Mouse (Mus musculus) cerebellum, postnatal 4 days (tissue): ENCODE data around the gene Thoc6.

Source experiments
- DNase-seq, 2 experiments: peaks; one replicate each; pipeline ENCODE4 v3.0.0; 2022; ENCODE audit warnings: low spot score in 2 of 2, mixed read lengths in 1 of 2

Gene Thoc6

DNA sequence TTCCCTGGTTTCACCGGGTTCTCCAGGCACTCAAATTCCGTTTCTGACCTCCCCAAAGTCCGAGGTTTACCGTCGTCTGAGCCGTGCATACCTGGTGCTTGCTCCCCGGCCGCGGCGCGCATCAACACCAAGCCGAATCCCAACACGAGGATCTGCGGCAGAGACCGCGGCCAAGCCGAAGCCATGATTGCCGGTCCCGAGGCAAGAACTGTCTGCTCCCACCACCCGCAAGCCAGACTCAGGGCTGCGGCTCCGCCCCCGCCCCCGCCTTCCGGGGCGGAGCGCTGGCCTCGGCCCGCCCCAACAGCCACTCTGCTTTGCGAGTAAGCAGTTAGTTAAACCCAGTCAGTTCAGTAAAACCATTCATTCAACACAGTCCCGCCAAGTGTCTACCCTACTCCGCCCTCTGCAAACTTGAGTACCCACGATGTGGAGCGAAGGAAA, 3.6 kb upstream of the Thoc6 start, which contains the start of gene Tnfrsf12a:
Tnfrsf12a (minus strand) TSS at position 233 of the 444 bp plus-strand sequence.
- peak in 1 of 2 experiments; percentile 71 for DNase-seq

DNA sequence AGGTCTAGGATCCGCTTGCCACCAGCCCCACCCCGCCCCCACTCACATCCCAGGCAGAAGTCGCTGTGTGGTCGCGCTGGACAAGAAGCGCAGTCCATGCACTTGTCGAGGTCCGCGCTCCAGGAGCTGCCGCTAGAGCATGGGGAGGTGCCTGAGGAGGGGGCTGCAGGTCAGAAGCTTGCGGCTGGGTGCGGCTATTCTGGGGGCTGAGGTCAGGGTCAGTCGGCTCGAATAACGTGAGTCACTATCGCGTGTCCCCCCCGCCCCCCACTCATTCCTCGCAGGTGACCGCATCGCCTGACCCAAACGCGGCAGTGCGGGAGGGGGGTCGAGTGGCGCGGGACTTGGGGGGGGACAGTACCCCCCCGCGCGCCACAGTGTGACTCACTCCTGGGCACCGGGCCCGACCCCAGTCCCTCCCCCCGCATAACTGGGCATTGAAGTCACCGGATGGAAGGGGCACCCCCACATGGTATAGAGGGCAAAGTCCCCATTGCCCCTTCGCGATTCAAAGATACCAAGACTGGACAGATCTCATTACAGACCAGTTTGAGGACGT, 2.9 kb upstream of the Thoc6 start:
- no peak for DNase-seq

DNA sequence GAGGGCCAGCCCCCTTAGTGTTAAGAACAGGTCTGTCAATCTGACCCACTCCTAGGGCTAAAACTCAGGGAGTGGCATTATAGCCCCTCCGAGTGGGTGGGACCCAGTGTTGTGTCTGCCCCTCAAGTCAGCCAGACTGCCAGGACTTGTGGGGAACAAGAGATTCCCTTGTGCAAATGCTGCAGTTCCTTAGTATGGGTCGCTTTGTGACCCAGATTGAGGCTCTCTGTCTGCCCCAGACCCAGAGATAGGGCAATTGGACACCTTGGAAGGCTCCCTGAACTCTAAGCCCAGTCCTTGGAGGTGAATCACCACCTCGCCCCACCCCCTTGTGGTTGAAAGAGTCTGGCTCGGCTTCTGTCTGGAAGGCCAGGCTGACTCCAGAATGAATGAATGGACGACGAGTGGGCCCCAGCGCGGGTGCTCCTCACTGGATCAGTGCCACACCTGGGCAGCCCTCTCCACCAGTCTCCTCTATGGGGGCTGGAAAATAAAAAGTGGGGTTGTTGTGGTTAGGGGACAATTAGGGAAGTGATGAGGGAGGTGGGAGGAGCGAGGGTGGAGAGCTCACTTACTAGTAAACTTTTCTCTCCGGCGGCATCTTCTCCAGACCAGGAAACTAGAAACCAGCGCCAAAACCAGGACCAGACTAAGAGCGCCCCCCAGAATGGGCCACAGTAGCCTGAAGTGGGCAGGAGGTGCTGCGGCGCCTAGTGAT, 2.0 kb upstream of the Thoc6 start:
- no peak for DNase-seq

DNA sequence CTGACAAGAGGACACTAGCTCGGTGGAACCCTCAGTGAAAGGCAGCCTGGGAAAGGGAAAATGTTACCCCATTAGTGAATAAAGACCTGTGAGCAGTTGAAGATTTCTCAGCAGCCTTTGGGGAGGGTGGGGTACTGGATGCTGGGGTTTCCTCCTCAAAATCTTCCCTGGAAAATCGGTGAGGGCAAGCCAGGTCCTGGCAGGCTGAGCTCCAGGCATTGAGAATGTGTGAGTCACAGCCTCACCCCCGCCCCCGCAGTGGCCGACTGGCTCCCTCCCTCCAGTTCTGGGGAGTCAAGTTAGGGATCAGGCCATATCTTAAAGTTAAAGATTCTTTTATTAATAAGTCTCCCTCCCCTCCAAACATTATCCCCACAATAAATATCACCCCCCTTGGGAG, 1.4 kb upstream of the Thoc6 start:
- no peak for DNase-seq

DNA sequence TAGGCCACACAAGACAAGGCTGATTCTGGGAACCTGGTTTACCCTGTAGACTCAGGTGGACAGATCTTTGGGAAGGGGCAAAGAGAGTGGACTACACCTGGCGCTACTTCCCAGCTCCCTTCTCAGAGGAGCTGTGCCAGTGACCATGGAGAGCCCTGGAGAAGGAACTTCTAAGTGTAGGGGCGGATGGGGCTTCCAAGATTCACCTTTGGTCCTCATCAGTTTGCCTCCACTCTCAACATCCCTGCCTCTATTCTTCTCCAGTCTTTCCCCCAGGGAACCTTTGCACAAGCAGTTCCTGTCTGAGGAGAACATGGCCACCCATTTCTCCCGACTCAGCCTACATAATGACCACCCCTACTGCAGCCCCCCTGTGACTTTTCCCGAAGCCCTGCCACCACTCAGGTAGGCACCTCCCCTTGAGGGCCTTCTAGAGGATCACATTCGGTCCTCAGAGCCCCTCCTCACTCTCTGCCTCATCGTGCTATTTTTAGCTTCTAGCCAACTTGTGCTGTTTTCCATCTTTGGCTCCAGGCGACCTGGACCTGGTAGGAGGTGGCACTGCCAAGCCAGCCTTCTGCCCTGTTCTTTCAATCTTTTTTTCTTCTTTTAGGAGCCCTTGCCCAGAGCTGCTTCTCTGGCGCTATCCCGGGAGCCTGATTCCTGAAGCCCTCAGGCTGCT, 730 bp upstream of the Thoc6 start:
- DNase-seq, result no peak

DNA sequence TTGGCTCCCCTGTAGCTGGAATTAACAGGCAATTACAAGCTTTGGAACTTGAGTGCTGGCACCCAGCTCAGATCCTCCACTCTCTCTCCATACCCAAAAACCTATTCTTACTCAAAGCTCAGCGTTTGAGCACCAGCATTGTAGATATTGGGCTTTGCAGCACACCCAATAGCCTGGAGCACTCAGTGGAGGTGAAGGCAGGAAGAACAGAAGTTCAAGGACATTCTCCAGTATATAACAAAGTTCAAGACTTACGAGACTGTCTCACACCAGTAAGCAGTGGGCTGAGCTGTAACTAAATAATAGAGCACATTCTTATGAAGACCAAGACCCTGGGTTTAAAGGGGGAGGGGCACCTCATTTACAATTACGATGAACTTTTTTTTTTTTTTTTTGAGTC, 921 bp downstream of the Thoc6 start:
- DNase-seq, result no peak

DNA sequence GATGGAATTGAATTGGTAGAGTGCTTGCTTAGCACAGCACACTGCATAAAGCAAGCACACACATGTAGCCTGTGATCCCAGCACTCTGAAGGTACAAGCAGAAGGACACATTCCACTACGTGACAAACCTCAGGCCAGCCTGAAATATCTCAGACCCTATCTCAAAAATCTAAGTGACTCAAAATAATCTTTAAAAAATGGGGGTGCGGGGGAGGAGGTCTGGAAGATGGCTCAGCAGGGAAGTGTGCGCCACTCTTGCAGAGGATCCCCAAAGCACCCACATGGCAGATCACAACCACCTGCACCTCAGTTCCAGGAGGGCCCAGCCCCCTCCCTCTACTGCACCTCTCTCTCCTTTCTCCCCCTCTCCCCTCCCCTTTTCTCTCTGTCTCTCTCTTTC, 2.2 kb downstream of the Thoc6 start:
- no peak for DNase-seq

DNA sequence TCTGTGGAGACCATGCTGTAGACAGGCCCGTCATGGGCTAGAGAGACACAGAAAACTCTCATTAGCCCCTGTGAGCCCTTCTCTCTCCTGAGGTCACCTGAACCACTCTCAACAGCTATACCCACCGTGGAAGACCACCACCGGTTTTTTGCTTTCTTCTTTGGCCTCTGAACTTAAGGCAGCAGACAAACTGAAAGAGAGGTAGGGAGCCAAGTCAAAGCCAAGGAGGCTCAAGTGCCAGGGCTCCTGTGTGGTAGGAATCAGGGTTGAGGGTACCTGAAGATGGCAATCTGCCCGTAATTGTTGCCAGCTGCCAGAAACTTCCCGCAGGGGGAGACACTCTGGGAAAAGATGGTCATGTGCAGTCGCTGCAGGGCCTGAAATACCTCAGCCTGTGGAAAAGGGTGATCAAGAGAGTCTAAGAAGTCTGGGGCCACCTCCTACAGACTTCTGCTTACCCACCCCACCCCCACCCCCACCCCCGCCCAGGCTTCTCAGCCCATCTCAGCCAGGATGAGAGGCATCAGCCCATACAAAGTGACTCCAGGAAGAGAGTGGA, 3.1 kb downstream of the Thoc6 start:
- DNase-seq, result no peak

DNA sequence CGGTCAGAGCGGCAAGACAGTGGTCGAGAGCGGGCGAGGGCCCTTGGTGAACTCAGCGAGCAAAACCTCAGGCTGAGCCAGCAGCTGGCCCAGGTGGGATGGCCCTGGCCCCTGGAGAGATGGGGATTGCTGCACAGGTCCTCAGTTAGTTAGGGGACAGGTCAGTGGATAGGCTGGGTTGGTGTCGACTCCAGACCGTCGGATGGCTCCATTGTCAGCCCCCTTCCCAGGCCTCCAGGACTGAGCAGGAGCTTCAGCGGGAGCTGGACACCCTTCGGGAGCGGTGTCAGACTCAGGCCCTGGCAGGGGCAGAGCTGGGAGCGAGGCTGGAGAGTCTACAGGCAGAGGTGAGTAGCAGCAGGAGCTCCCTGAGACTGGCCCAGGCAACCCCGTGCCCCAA, 8.2 kb downstream of the Thoc6 start:
- no peak for DNase-seq

DNA sequence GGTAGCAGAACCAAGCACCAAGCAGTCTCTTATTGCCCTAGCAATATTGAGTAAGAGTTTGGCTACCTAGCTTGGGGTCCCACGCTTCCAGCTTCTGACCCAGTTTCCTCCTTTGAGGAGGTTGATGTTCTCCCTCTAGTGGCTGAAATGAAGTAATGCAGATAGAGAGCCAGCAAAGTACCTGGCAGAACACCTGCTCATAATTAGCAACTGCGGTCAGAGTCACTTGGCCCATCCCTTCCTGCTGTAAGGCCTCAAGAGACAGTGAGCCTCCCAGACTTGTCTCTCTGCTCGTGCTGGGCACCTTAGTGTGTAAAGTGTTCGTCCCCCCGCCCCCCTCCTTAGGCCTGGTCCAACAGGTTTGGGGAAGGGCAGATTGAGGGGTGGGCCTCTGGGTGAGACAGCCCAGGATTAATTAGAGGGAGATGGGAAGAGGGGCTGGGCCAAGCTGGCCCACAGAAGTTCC, 9.1 kb downstream of the Thoc6 start:
- no peak for DNase-seq

DNA sequence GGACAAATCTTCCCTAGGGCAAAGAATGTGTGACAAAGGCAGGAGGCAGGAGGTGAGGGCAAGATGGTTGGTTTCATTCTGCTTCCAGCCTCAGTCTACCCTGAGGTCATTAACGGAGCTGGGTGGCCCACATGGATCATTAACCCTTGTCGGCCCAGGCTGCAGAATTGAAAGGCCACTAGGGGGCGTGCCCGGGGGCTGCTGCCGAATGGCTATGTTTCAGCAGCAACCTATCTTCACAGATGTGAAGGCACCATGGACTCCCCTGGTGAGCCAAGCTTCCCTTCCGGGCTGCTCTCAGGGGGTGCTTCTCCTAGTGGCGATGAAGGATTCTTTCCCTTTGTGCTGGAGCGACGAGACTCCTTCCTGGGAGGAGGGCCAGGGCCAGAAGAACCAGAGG, 12.2 kb downstream of the Thoc6 start:
- no peak for DNase-seq

DNA sequence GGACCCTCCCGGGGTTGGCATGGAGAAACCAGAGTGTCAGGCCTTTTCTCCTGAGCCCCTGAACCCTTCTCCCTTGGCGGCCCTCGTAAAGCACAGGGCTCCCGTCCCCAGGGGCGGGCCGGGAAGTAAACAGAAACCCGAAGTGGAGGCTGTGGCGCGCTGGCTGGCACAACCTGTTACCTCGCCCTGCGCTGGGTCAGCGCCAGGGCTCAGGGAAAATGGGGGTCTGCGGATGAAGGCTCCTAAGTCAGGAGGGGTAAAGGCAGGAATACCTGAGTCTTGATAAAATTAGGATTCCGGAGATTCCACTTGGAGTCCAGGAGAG, 12.8 kb downstream of the Thoc6 start:
- no peak for DNase-seq

DNA sequence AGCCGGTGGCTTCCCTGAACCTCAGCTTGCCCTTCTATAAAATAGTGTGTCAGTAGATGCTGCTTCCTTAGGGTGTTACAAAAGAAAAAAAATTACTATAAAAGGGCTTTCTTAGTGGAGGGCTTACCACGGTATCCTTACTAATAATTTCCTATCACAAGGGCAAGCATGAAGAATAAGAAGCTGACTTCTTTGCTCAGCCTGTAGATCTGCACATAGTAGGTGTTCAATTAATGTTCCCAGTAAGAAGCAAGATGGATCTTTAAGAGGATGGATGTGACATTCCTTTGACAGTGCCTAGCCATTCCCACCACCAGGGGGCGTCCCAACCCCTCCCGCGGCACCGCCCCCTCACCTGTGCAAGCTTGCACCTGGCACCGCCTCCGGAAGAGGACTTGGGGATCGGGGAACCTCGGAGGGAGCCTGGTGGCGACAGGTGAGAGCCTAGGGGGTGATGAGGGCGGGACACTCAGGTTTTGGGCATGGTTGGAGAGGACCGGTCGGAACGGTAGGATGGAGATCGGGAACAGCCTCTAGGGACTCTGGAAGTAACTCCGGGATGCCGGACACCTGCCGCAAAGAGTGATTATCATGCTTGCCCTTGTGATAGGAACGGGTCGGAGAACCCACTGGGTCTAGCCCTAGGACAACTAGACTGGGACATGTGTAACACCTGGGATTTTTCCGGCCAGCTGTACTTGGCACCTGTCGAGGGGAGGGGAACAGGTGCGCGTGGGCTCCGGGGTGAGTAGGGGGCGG, 13.4 kb downstream of the Thoc6 start, which contains the start of gene Bicdl2:
Bicdl2 (plus strand) TSS at position 390 of the 759 bp plus-strand sequence.
- DNase-seq, result no peak

DNA sequence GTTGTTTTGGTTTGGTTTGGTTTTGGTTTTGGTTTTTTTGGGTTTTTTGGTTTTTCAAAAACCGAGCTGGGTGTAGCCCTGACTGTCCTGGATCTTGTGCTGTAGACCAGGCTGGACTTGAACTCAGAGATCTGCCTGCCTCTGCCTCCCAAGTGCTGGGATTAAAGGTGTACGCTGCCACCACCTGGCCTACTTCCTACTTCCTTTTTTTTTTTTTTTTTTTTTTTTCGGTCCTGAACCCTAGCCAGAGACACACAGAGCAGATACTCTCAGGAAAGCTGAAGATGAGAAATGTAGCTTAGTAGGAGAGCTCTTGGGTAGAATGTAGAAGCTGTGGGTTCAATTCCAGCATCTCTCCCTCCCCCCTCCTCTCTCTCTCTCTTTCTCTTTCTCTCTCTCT, 15.2 kb downstream of the Thoc6 start:
- no peak for DNase-seq

DNA sequence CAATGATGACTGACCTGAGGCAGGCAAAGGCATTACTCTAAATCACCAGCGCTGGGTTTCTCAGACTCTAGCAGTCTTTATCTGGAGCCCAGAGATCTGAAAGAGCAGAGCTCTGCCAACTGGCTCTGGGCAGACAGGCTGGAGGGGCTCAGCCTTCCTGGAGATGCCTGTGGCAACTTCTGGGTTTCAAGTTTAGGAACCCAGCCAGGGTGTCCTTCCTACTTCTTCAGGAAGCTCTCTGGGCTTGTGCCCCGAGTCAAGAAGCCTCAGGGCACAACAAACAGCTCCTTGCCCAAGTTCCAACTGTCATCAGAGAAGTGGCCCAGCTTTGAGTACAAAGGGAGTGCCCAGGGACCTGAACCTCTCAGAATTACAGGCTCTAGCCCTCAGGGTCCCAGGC, 19.3 kb downstream of the Thoc6 start:
- DNase-seq, result no peak

DNA sequence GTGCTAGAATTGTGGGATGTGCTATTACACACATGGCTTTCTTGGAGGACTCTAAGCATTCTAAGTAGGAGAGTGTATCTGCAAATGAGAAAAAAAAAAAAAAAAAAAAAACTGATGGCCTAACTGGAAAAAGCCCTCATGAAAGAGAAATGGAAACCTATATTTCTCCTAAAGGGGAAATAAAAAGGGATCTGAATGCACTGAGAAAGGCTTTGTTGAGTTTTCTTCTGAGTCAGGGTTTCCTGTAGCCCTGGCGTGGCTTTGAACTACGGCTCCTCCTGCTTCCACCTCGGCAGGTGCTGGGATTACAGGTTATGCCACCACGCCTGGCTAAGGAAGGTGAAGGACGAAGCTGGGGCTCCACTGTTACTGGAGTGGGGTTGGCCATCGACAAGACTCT, 19.7 kb downstream of the Thoc6 start:
- no peak for DNase-seq

DNA sequence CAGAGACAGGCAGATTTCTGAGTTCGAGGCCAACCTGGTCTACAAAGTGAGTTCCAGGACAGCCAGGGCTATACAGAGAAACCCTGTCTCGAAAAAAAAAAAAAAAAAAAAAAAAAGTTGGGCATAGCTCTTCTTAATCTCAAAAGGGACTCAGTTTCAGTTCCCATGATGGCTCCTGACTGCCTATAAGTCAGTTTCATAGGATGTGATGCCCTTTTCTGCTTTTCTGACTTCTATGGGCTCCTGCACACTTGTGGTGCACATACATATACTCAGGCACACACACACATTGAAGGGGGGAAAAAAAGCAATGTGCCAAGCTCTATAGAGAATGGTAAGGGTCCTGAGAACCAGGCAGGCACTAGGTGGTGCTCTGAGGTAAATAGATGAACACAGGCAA, 20.4 kb downstream of the Thoc6 start:
- no peak for DNase-seq

DNA sequence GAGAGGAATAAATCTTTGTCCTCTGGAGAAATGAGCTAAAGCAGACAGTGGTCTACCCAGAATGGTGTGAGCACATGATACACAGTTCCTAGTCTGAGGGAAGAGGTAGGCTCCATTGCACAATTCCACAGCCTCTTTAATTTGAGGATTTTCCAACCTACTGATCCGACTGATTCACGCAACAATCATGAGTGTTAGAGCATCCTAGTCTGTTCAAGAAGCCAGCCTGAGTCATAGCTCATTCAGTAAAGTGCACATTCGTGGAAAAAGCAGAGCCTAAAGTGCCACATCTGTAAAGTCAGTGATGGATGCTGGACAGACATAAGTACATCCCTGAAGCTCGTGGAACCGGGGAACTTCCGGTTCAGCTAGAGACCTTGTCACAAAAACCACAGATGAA, 22.3 kb downstream of the Thoc6 start:
- no peak for DNase-seq

DNA sequence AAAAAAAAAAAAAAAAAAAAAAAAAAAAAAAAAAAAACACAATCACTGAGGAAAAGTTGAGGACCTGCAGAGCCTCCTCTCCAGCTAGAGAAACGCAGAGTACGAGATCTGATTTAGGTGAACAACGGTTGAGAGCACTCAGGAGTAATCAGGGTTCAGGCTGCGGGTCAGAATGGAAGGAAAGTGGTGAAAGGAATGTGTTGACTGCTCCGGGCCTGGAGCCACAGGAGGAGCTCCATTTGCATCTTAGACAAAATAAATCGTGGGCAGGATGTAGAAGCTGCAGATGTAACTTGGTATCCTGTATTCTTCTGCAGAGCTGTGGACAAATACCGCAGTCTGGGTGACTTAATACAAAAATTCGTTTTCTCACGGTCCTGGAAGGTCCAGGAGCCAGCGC, 27.8 kb downstream of the Thoc6 start:
- DNase-seq, result no peak

DNA sequence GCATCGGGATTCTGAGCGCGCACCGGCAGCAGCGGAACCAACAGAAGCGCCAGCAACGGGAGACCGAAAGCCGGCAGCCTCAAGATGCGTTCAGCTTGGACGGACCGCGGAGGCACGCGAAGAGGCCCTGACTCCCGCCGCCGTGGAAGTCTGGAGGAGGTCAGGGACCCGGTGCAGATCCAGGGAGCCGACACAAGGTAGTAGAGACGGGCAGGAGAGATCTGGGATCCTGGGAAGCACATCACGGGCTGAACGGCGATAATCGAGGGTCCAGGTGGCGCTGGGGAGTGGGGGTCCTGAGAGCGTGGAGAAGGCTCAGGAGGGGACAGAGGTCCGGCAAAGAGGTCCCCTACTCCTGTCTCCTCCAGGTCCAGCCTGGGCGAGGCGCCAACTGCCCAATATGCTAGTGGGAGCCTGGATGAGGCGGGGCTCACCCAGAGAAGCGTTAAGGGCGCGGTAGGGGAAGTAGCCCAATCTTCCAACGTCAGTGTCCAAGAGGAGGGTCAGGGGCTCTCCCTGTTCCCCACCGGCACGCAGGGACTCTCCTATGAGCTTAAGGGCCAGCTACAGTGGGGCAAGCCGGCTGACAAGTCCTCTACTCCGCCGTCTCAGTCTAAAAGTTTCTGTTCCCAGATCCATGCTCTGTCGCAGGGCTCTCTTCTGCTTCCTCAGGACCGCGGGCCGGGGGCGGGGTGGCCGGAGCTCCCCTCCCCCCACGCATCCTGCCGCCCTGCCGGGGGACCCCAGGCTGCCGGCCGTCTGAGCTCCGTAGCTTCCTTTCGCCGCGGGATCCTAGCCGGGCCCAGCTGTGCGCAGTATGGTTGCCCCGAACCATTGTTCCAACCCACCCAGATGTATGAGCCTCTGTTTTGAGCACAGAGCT, 28.8 kb downstream of the Thoc6 start, which contains the start of gene Mmp25:
Mmp25 (minus strand) TSS at position 665 of the 883 bp plus-strand sequence.
- DNase-seq, result no peak

DNA sequence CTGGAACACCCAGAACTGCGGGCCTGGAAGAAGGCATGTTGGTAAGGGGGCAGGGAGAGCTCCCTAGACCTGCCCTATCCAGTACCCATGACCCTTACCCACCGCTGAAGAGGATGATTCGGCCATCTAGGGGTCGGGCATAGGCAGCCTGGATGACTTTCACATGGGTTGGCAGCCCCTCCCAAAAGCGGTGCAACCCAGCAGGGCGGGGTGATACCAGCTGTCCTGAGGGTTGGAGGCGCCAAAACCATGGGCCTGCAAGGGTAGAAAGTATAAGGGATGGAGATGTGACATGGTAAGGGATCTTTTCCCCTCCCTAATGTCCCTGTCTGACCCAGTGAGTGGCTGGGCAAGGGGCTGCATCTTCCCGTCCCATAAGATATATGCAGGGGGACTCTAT, 42.4 kb downstream of the Thoc6 start:
- DNase-seq, result no peak
